Mouse (Mus musculus): ENCODE data around the gene Rhov.

- TF ChIP-seq POLR2A (IDR thresholded peaks at IDR 0.05; ENCODE audit: low read depth, low read length) (no peak), CTCF (IDR thresholded peaks at IDR 0.05; ENCODE audit: borderline replicate concordance, insufficient read depth, low read length) (no peak)
These were observed 30.8 kb downstream of the Rhov start for GRCm38 (mm10) chr2:119240075-119240818.

Data from embryonic fibroblast, embryonic 13.5 days (primary cell).